Mouse (Mus musculus) bone marrow, adult 2 months (tissue): Measurements from ENCODE around the gene Vars.

Experiments used
- CTCF ChIP-seq: fragments of 200-500 bp; IDR thresholded peaks from 2 replicates; pipeline ENCODE4 v1.5.1; 2011; ENCODE audit warnings: low read length, control low read depth; ENCODE audit not compliant: control insufficient read depth, insufficient read depth
- POLR2A ChIP-seq: fragments of 200-500 bp; IDR thresholded peaks from 2 replicates; pipeline ENCODE4 v1.6.1; 2011; ENCODE audit warnings: low read depth, mild to moderate bottlenecking, control low read depth, low read length, borderline replicate concordance; ENCODE audit not compliant: control insufficient read depth

DNA sequence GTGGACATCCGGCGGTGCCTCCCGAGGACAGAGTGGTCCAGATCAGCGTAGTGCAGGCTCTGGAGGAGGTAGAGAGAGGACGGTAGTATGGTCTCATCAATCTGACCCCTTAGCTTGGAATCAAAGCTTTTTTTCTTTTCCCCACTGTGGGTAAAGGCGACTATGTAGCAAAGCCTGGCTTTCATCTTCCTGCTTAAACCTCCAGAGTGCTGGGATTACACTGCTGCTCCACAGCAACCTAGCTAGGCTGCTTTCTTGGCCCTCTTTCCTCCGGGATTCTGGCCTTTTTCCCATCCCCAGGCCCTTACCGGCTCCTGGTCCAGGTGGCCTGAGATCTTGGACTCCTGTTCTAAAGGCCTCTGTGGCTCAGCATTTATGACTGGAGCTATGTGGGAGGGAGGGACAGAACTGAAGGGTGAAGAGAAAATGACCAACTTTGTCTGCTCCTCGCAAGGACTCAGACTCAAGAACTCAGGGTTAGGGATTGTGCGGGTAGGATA, 63.6 kb downstream of the Vars start:
- TF ChIP-seq CTCF (no peak), POLR2A (no peak)
